Mouse (Mus musculus): ENCODE data around the gene Tmc8.

DNA sequence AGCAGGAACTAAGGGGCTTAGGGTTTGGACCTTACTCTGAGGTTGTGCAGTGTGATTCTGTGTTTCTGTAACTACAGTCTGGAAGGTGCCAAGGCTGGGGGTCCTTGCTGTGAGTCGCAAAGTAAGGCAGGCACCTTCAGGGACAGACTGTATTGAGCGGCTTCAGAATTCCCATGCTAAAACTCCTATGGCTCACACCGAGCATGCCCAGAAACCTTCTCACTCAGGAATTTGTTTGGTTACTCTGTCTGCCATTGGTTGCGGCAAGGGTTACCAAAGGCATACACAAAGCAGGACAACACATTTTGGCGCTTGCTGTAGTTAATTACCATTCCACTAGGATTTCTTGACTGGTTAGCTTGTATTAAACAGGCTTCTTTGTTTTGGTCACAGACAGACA lies 44.3 kb downstream of the Tmc8 start:
- no peak for TF ChIP-seq ZC3H11A (IDR thresholded peaks at IDR 0.05; ENCODE audit: borderline replicate concordance, low read depth, low read length)
- TF ChIP-seq CHD2 (IDR thresholded peaks at IDR 0.05; ENCODE audit: low read depth, low read length) = no peak
- TF ChIP-seq ZNF384 (IDR thresholded peaks at IDR 0.05; ENCODE audit: low read depth, low read length) = no peak
- TF ChIP-seq HCFC1 (IDR thresholded peaks at IDR 0.05; ENCODE audit: borderline replicate concordance, insufficient read depth, low read length) = no peak
- no peak for TF ChIP-seq MAFK (IDR thresholded peaks at IDR 0.05; ENCODE audit: insufficient read depth, low read depth, low read length)
